Mouse (Mus musculus): Measurements from ENCODE around the gene BC048679. TPM values are rescaled to one million over a fixed set of nuclear protein-coding genes. Genes with fewer than 3 reads are reported as not detected.

The BC048679 gene
- polyA plus RNA-seq, 1 experiment, result 0.77 TPM

- Histone ChIP-seq H3K4me3 (ENCODE audit: control insufficient read depth, low read depth, low read length) (no peak overlapping the region), H3K36me3 (ENCODE audit: control insufficient read depth, insufficient read depth, low read length) (no peaks in the 10 kb centered on the region), H3K27me3 (ENCODE audit: control insufficient read depth, insufficient read depth, low read length) (no peaks in the 10 kb centered on the region), H3K4me1 (ENCODE audit: control insufficient read depth, insufficient read depth, low read length) (no peaks in the 10 kb centered on the region; the same call in 1 of the 2 replicates), H3K27ac (ENCODE audit: control insufficient read depth, insufficient read depth, low read depth, low read length) (no peak overlapping the region)
- TF ChIP-seq CTCF (IDR thresholded peaks at IDR 0.05; ENCODE audit: control insufficient read depth, insufficient read depth, insufficient replicate concordance, low read depth, low read length), result no peak
- TF ChIP-seq POLR2A (IDR thresholded peaks at IDR 0.05; ENCODE audit: control insufficient read depth, low read depth, low read length), result no peak
Measured at GRCm38 (mm10) chr7:81476833-81477232, 21.2 kb downstream of the BC048679 start.

- Histone ChIP-seq H3K36me3 (ENCODE audit: control insufficient read depth, insufficient read depth, low read length) (no peaks in the 10 kb centered on the region), H3K4me1 (ENCODE audit: control insufficient read depth, insufficient read depth, low read length) (no peaks in the 10 kb centered on the region; the same call in 1 of the 2 replicates), H3K27ac (ENCODE audit: control insufficient read depth, insufficient read depth, low read depth, low read length) (no peak overlapping the region), H3K4me3 (ENCODE audit: control insufficient read depth, low read depth, low read length) (no peak overlapping the region), H3K27me3 (ENCODE audit: control insufficient read depth, insufficient read depth, low read length) (no peaks in the 10 kb centered on the region)
- TF ChIP-seq CTCF (IDR thresholded peaks at IDR 0.05; ENCODE audit: control insufficient read depth, insufficient read depth, insufficient replicate concordance, low read depth, low read length) (no peak), POLR2A (IDR thresholded peaks at IDR 0.05; ENCODE audit: control insufficient read depth, low read depth, low read length) (no peak)
Measured at GRCm38 (mm10) chr7:81475221-81475620, 22.9 kb downstream of the BC048679 start.

DNA sequence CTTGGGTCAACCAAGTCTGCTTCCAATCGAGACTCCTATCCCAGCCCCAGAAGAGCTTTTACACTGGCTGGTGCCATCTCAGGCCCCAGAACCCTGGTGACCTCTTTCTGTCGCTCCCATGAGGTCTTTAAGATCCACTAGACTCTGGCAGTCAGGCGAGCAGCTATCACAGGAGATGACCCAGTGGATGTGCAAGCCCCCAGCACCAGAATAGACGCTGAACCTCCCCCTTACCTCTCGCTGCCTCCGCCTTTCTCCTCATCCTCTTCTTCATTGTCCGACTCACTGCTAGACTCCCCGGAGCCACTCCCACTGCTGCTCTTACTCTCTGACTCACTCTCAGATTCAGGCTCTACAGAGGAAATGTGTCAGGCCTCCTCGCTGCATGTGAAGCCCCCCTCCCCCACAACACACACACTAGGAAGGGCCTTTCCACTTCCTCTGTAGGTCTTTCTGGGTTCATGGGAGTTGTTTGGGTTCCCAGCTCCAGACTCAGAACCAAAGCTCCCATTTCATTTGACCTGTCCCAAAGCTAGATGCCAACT lies 33.1 kb downstream of the BC048679 start:
- Histone ChIP-seq H3K4me1 (ENCODE audit: control insufficient read depth, insufficient read depth, low read length) (no peaks in the 10 kb centered on the region), H3K4me3 (ENCODE audit: control insufficient read depth, low read depth, low read length) (no peak overlapping the region), H3K27ac (ENCODE audit: control insufficient read depth, insufficient read depth, low read depth, low read length) (no peak overlapping the region), H3K27me3 (ENCODE audit: control insufficient read depth, insufficient read depth, low read length) (no peaks in the 10 kb centered on the region), H3K36me3 (ENCODE audit: control insufficient read depth, insufficient read depth, low read length) (no peaks in the 10 kb centered on the region)
- TF ChIP-seq CTCF (IDR thresholded peaks at IDR 0.05; ENCODE audit: control insufficient read depth, insufficient read depth, insufficient replicate concordance, low read depth, low read length) (no peak), POLR2A (IDR thresholded peaks at IDR 0.05; ENCODE audit: control insufficient read depth, low read depth, low read length) (no peak)

- Histone ChIP-seq H3K36me3 (ENCODE audit: control insufficient read depth, insufficient read depth, low read length) (no peaks in the 10 kb centered on the region), H3K4me3 (ENCODE audit: control insufficient read depth, low read depth, low read length) (no peak overlapping the region), H3K27me3 (ENCODE audit: control insufficient read depth, insufficient read depth, low read length) (no peaks in the 10 kb centered on the region), H3K27ac (ENCODE audit: control insufficient read depth, insufficient read depth, low read depth, low read length) (no peak overlapping the region), H3K4me1 (ENCODE audit: control insufficient read depth, insufficient read depth, low read length) (no peaks in the 10 kb centered on the region)
- TF ChIP-seq POLR2A (IDR thresholded peaks at IDR 0.05; ENCODE audit: control insufficient read depth, low read depth, low read length) (no peak), CTCF (IDR thresholded peaks at IDR 0.05; ENCODE audit: control insufficient read depth, insufficient read depth, insufficient replicate concordance, low read depth, low read length) (no peak)
Measured at GRCm38 (mm10) chr7:81464116-81464515, 34.0 kb downstream of the BC048679 start.

DNA sequence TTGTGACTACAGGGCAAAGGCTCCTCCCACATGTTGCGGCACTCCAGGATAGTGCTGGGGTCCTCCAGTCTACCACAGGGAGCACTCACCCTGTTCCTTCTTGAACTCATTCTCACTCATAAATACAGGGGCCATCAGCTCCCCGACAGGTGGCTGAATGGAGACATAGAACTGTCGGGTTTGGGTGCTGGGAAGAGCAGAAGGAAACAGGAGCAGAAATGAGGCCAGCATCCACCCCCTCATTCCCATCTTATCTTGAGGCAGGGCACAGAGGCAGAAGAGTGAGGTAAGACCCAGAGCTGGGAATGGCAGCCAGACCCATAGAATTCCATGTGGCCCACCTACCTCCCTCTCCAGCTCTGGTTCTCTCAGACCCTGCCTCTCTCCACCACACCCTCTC lies 35.3 kb downstream of the BC048679 start:
- Histone ChIP-seq H3K36me3 (ENCODE audit: control insufficient read depth, insufficient read depth, low read length) (no peaks in the 10 kb centered on the region), H3K27me3 (ENCODE audit: control insufficient read depth, insufficient read depth, low read length) (no peaks in the 10 kb centered on the region), H3K27ac (ENCODE audit: control insufficient read depth, insufficient read depth, low read depth, low read length) (no peak overlapping the region), H3K4me3 (ENCODE audit: control insufficient read depth, low read depth, low read length) (no peak overlapping the region), H3K4me1 (ENCODE audit: control insufficient read depth, insufficient read depth, low read length) (no peaks in the 10 kb centered on the region)
- TF ChIP-seq CTCF (IDR thresholded peaks at IDR 0.05; ENCODE audit: control insufficient read depth, insufficient read depth, insufficient replicate concordance, low read depth, low read length) (no peak), POLR2A (IDR thresholded peaks at IDR 0.05; ENCODE audit: control insufficient read depth, low read depth, low read length) (no peak)

GRCm38 (mm10) chr7:81455155-81455651 lies 42.9 kb downstream of the BC048679 start, which contains the start of gene Cpeb1:
Gene Cpeb1, minus strand, starts transcription at chr7:81455465.
- Histone ChIP-seq H3K27ac (ENCODE audit: control insufficient read depth, insufficient read depth, low read depth, low read length) (peak within 1 kb of the TSS; percentile 71), H3K4me3 (ENCODE audit: control insufficient read depth, low read depth, low read length) (peak within 1 kb of the TSS; percentile 81), H3K27me3 (ENCODE audit: control insufficient read depth, insufficient read depth, low read length) (no peaks in the 10 kb centered on the region), H3K36me3 (ENCODE audit: control insufficient read depth, insufficient read depth, low read length) (no peaks in the 10 kb centered on the region), H3K4me1 (ENCODE audit: control insufficient read depth, insufficient read depth, low read length) (peaks cover 19% of the 10 kb centered on the region)
- TF ChIP-seq POLR2A (IDR thresholded peaks at IDR 0.05; ENCODE audit: control insufficient read depth, low read depth, low read length) (no peak), CTCF (IDR thresholded peaks at IDR 0.05; ENCODE audit: control insufficient read depth, insufficient read depth, insufficient replicate concordance, low read depth, low read length) (no peak; the same call in 1 of the 2 replicates)

DNA sequence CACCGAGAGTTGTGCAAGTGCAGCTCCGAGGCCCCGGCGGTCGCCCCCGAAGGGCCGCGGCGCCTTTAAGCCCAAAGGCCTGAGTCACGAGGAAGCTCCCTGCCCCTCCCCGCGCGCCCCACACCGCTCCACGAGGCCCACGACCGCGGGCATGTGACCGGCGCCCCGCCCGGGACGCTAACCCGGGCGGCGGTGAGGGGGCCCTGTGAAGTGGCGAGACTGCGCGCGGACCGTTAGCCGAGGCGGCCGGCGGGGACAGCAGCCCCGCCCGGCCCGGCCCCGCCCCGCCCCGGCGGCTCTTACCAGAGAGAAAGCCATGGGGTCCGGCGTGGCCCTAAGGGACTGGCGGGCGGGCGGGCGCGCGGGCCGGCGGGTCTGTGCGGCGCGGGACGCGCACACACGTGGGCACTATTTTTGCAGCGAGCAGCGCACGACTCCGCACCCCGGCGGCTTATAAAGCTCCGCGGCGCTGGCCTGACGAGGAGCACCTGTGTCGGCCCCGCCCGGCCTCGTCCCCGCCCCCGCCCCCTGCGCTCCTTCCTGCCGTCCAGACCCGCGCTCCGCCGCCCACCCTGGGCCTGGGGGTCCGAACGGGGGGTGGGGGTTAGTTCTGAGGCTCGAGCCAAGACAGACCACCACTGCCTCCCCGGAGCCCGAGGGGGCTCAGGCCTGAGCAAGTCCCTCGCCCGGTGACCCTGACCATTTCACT lies 43.6 kb downstream of the BC048679 start:
- Histone ChIP-seq H3K36me3 (ENCODE audit: control insufficient read depth, insufficient read depth, low read length) (no peaks in the 10 kb centered on the region), H3K27ac (ENCODE audit: control insufficient read depth, insufficient read depth, low read depth, low read length) (peak overlapping the region; percentile 71), H3K4me1 (ENCODE audit: control insufficient read depth, insufficient read depth, low read length) (peaks cover 19% of the 10 kb centered on the region), H3K27me3 (ENCODE audit: control insufficient read depth, insufficient read depth, low read length) (no peaks in the 10 kb centered on the region), H3K4me3 (ENCODE audit: control insufficient read depth, low read depth, low read length) (peak overlapping the region; percentile 81)
- TF ChIP-seq CTCF (IDR thresholded peaks at IDR 0.05; ENCODE audit: control insufficient read depth, insufficient read depth, insufficient replicate concordance, low read depth, low read length) (no peak), POLR2A (IDR thresholded peaks at IDR 0.05; ENCODE audit: control insufficient read depth, low read depth, low read length) (no peak)
